Mouse (Mus musculus): ENCODE measurements around the gene Osbpl8. TPM values are rescaled to one million over a fixed set of nuclear protein-coding genes. Genes with fewer than 3 reads are reported as not detected.
A peak's percentile ranks its signal among the peaks of the same experiment; 100 is the strongest.

Gene Osbpl8
- polyA plus RNA-seq, 1 experiment from 2014 or later: 9.6 TPM

GRCm38 (mm10) chr10:111255228-111255627, 90.7 kb downstream of the Osbpl8 start:
- Histone ChIP-seq H3K4me2 (replicated peaks; ENCODE audit: low read depth, low read length) (no peak overlapping the region), H3K27me3 (ENCODE audit: control insufficient read depth, insufficient read depth, low read length) (no peaks in the 10 kb centered on the region), H3K27ac (ENCODE audit: low read depth, low read length) (no peak overlapping the region), H3K4me1 (ENCODE audit: control insufficient read depth, insufficient read depth, low read length) (no peaks in the 10 kb centered on the region), H3K36me3 (ENCODE audit: control insufficient read depth, insufficient read depth, low read length) (no peaks in the 10 kb centered on the region), H3K4me3 (ENCODE audit: low read length) (no peak overlapping the region), H3K9ac (ENCODE audit: low read depth, low read length) (no peak overlapping the region), H3K9me3 (ENCODE audit: control insufficient read depth, low read length) (no peaks in the 10 kb centered on the region)
- 97% methylated on average over 6 of the region's 6 CpGs for WGBS
- ATAC-seq (ENCODE audit: low FRiP score, low TSS enrichment): no peak

- WGBS: 90% methylated on average over 3 of the region's 3 CpGs
- H3K36me3 ChIP-seq (ENCODE audit: control insufficient read depth, insufficient read depth, low read length): no peaks in the 10 kb centered on the region
- H3K9ac ChIP-seq (ENCODE audit: low read depth, low read length): no peak overlapping the region
- H3K4me3 ChIP-seq (ENCODE audit: low read length): no peak overlapping the region
- H3K4me2 ChIP-seq (replicated peaks; ENCODE audit: low read depth, low read length): no peak overlapping the region
- H3K9me3 ChIP-seq (ENCODE audit: control insufficient read depth, low read length): no peaks in the 10 kb centered on the region
- no peak for ATAC-seq (ENCODE audit: low FRiP score, low TSS enrichment)
- no peak overlapping the region for H3K27ac ChIP-seq (ENCODE audit: low read depth, low read length)
- no peaks in the 10 kb centered on the region for H3K27me3 ChIP-seq (ENCODE audit: control insufficient read depth, insufficient read depth, low read length)
- H3K4me1 ChIP-seq (ENCODE audit: control insufficient read depth, insufficient read depth, low read length): no peaks in the 10 kb centered on the region
Observed at GRCm38 (mm10) chr10:111256156-111256555, 91.6 kb downstream of the Osbpl8 start.

- H3K9me3 ChIP-seq (ENCODE audit: control insufficient read depth, low read length): no peaks in the 10 kb centered on the region
- no peak for ATAC-seq (ENCODE audit: low FRiP score, low TSS enrichment)
- no peak overlapping the region for H3K27ac ChIP-seq (ENCODE audit: low read depth, low read length)
- WGBS: 88% methylated on average over 3 of the region's 3 CpGs
- no peaks in the 10 kb centered on the region for H3K36me3 ChIP-seq (ENCODE audit: control insufficient read depth, insufficient read depth, low read length)
- H3K27me3 ChIP-seq (ENCODE audit: control insufficient read depth, insufficient read depth, low read length): no peaks in the 10 kb centered on the region
- H3K4me2 ChIP-seq (replicated peaks; ENCODE audit: low read depth, low read length): no peak overlapping the region
- H3K9ac ChIP-seq (ENCODE audit: low read depth, low read length): no peak overlapping the region
- no peak overlapping the region for H3K4me3 ChIP-seq (ENCODE audit: low read length)
- no peaks in the 10 kb centered on the region for H3K4me1 ChIP-seq (ENCODE audit: control insufficient read depth, insufficient read depth, low read length)
Observed at GRCm38 (mm10) chr10:111257358-111257757, 92.8 kb downstream of the Osbpl8 start.

- WGBS: 77% methylated on average over 3 of the region's 3 CpGs
- Histone ChIP-seq H3K4me3 (ENCODE audit: low read length) (no peak overlapping the region), H3K9me3 (ENCODE audit: control insufficient read depth, low read length) (no peaks in the 10 kb centered on the region), H3K36me3 (ENCODE audit: control insufficient read depth, insufficient read depth, low read length) (no peaks in the 10 kb centered on the region), H3K4me1 (ENCODE audit: control insufficient read depth, insufficient read depth, low read length) (no peaks in the 10 kb centered on the region), H3K4me2 (replicated peaks; ENCODE audit: low read depth, low read length) (no peak overlapping the region), H3K9ac (ENCODE audit: low read depth, low read length) (no peak overlapping the region), H3K27ac (ENCODE audit: low read depth, low read length) (no peak overlapping the region), H3K27me3 (ENCODE audit: control insufficient read depth, insufficient read depth, low read length) (no peaks in the 10 kb centered on the region)
- peak; percentile 68; the same call in 1 of the 2 replicates for ATAC-seq (ENCODE audit: low FRiP score, low TSS enrichment)
Observed at GRCm38 (mm10) chr10:111258256-111258655, 93.7 kb downstream of the Osbpl8 start.

- 72% methylated on average over 15 of the region's 15 CpGs for WGBS
- H3K27ac ChIP-seq (ENCODE audit: low read depth, low read length): no peak overlapping the region
- no peak overlapping the region for H3K9ac ChIP-seq (ENCODE audit: low read depth, low read length)
- no peak overlapping the region for H3K4me2 ChIP-seq (replicated peaks; ENCODE audit: low read depth, low read length)
- 0 out of 2 replicates have a peak, but pooled peaks cover 4% of the 10 kb centered on the region for H3K4me1 ChIP-seq (ENCODE audit: control insufficient read depth, insufficient read depth, low read length)
- H3K36me3 ChIP-seq (ENCODE audit: control insufficient read depth, insufficient read depth, low read length): peaks cover 8% of the 10 kb centered on the region; the same call in 1 of the 2 replicates
- no peaks in the 10 kb centered on the region for H3K27me3 ChIP-seq (ENCODE audit: control insufficient read depth, insufficient read depth, low read length)
- H3K4me3 ChIP-seq (ENCODE audit: low read length): no peak overlapping the region
- H3K9me3 ChIP-seq (ENCODE audit: control insufficient read depth, low read length): no peaks in the 10 kb centered on the region
- ATAC-seq (ENCODE audit: low FRiP score, low TSS enrichment): no peak
Observed at GRCm38 (mm10) chr10:111271687-111272086, 107.1 kb downstream of the Osbpl8 start.

GRCm38 (mm10) chr10:111272905-111273304, 108.4 kb downstream of the Osbpl8 start:
- H3K9ac ChIP-seq (ENCODE audit: low read depth, low read length): no peak overlapping the region
- ATAC-seq (ENCODE audit: low FRiP score, low TSS enrichment): no peak
- no peak overlapping the region; the same call in 1 of the 2 replicates for H3K27ac ChIP-seq (ENCODE audit: low read depth, low read length)
- WGBS: 80% methylated on average over 11 of the region's 11 CpGs
- no peak overlapping the region for H3K4me2 ChIP-seq (replicated peaks; ENCODE audit: low read depth, low read length)
- H3K36me3 ChIP-seq (ENCODE audit: control insufficient read depth, insufficient read depth, low read length): peaks cover 8% of the 10 kb centered on the region; the same call in 1 of the 2 replicates
- H3K4me3 ChIP-seq (ENCODE audit: low read length): no peak overlapping the region
- 0 out of 2 replicates have a peak, but pooled peaks cover 4% of the 10 kb centered on the region for H3K4me1 ChIP-seq (ENCODE audit: control insufficient read depth, insufficient read depth, low read length)
- no peaks in the 10 kb centered on the region for H3K9me3 ChIP-seq (ENCODE audit: control insufficient read depth, low read length)
- H3K27me3 ChIP-seq (ENCODE audit: control insufficient read depth, insufficient read depth, low read length): no peaks in the 10 kb centered on the region

- ATAC-seq (ENCODE audit: low FRiP score, low TSS enrichment): peak; percentile 46; the same call in 1 of the 2 replicates
- 53% methylated on average over 5 of the region's 5 CpGs for WGBS
- no peak overlapping the region for H3K4me3 ChIP-seq (ENCODE audit: low read length)
Observed at GRCm38 (mm10) chr10:111273463-111274088, 109.0 kb downstream of the Osbpl8 start.

GRCm38 (mm10) chr10:111275822-111276221, 111.3 kb downstream of the Osbpl8 start:
- Histone ChIP-seq H3K4me2 (replicated peaks; ENCODE audit: low read depth, low read length) (no peak overlapping the region), H3K27ac (ENCODE audit: low read depth, low read length) (no peak overlapping the region), H3K4me3 (ENCODE audit: low read length) (no peak overlapping the region), H3K4me1 (ENCODE audit: control insufficient read depth, insufficient read depth, low read length) (0 out of 2 replicates have a peak, but pooled peaks cover 4% of the 10 kb centered on the region), H3K36me3 (ENCODE audit: control insufficient read depth, insufficient read depth, low read length) (peaks cover 8% of the 10 kb centered on the region; the same call in 1 of the 2 replicates), H3K9ac (ENCODE audit: low read depth, low read length) (no peak overlapping the region), H3K9me3 (ENCODE audit: control insufficient read depth, low read length) (no peaks in the 10 kb centered on the region), H3K27me3 (ENCODE audit: control insufficient read depth, insufficient read depth, low read length) (no peaks in the 10 kb centered on the region)
- ATAC-seq (ENCODE audit: low FRiP score, low TSS enrichment): no peak
- 88% methylated on average over 2 of the region's 2 CpGs for whole genome bisulfite sequencing

More at GRCm38 (mm10) chr10:111273463-111274088, 109.0 kb downstream of the Osbpl8 start:
- no peak overlapping the region for H3K4me2 ChIP-seq (replicated peaks; ENCODE audit: low read depth, low read length)
- 0 out of 2 replicates have a peak, but pooled peaks cover 4% of the 10 kb centered on the region for H3K4me1 ChIP-seq (ENCODE audit: control insufficient read depth, insufficient read depth, low read length)
- H3K27me3 ChIP-seq (ENCODE audit: control insufficient read depth, insufficient read depth, low read length): no peaks in the 10 kb centered on the region
- no peak overlapping the region; the same call in 1 of the 2 replicates for H3K27ac ChIP-seq (ENCODE audit: low read depth, low read length)
- peaks cover 8% of the 10 kb centered on the region; the same call in 1 of the 2 replicates for H3K36me3 ChIP-seq (ENCODE audit: control insufficient read depth, insufficient read depth, low read length)
- no peaks in the 10 kb centered on the region for H3K9me3 ChIP-seq (ENCODE audit: control insufficient read depth, low read length)
- H3K9ac ChIP-seq (ENCODE audit: low read depth, low read length): no peak overlapping the region

- ATAC-seq (ENCODE audit: low FRiP score, low TSS enrichment): no peak
- H3K9ac ChIP-seq (ENCODE audit: low read depth, low read length): no peak overlapping the region
- WGBS: 40% methylated on average over 6 of the region's 6 CpGs
- peak overlapping the region; percentile 76 for H3K4me3 ChIP-seq (ENCODE audit: low read length)
- no peaks in the 10 kb centered on the region for H3K9me3 ChIP-seq (ENCODE audit: control insufficient read depth, low read length)
- H3K27ac ChIP-seq (ENCODE audit: low read depth, low read length): no peak overlapping the region
- no peaks in the 10 kb centered on the region for H3K36me3 ChIP-seq (ENCODE audit: control insufficient read depth, insufficient read depth, low read length)
- H3K4me1 ChIP-seq (ENCODE audit: control insufficient read depth, insufficient read depth, low read length): no peaks in the 10 kb centered on the region
- peak overlapping the region; percentile 68 for H3K4me2 ChIP-seq (replicated peaks; ENCODE audit: low read depth, low read length)
- no peaks in the 10 kb centered on the region for H3K27me3 ChIP-seq (ENCODE audit: control insufficient read depth, insufficient read depth, low read length)
Observed at GRCm38 (mm10) chr10:111297631-111298030, 133.1 kb downstream of the Osbpl8 start.
